Mouse (Mus musculus) thymus, adult 2 months (tissue): ENCODE measurements around the gene Otof. TPM values are rescaled to one million over a fixed set of nuclear protein-coding genes. Genes with fewer than 3 reads are reported as not detected.
A peak's percentile ranks its signal among the peaks of the same experiment; 100 is the strongest.

ENCODE experiments used
- DNase-seq: peaks from one replicate; pipeline ENCODE4 v3.0.0; 2021
- H3K27ac ChIP-seq: fragments of 200-500 bp; 2 replicates; pipeline ENCODE4 v1.5.1; 2012; ENCODE audit warnings: low read length, control low read depth; ENCODE audit not compliant: control insufficient read depth, insufficient read depth
- H3K27me3 ChIP-seq: fragments of 200-500 bp; 2 replicates; pipeline ENCODE4 v1.6.1; 2012; ENCODE audit warnings: mild to moderate bottlenecking, low read length, moderate library complexity, mixed read lengths; ENCODE audit not compliant: control insufficient read depth, insufficient read depth
- H3K36me3 ChIP-seq: fragments of 200-500 bp; 2 replicates; pipeline ENCODE4 v1.6.1; 2012; ENCODE audit warnings: mild to moderate bottlenecking, low read length, moderate library complexity; ENCODE audit not compliant: control insufficient read depth, insufficient read depth
- H3K4me1 ChIP-seq: fragments of 200-500 bp; replicated peaks from 2 replicates; pipeline ENCODE4 v1.6.1; 2012; ENCODE audit warnings: low read length; ENCODE audit not compliant: control insufficient read depth, insufficient read depth
- H3K4me3 ChIP-seq: fragments of 200-500 bp; 2 replicates; pipeline ENCODE4 v1.5.1; 2012; ENCODE audit warnings: mild to moderate bottlenecking, low read length, control low read depth, moderate library complexity; ENCODE audit not compliant: control insufficient read depth, insufficient read depth
- CTCF ChIP-seq: fragments of 200-500 bp; IDR thresholded peaks from 2 replicates; pipeline ENCODE4 v1.5.1; 2012; ENCODE audit warnings: mild to moderate bottlenecking, control low read depth, low read length, moderate library complexity, borderline replicate concordance; ENCODE audit not compliant: control insufficient read depth, poor library complexity, insufficient read depth; ENCODE audit errors: extremely low read depth
- POLR2A ChIP-seq: fragments of 200-500 bp; IDR thresholded peaks from 2 replicates; pipeline ENCODE4 v1.6.1; 2012; ENCODE audit warnings: mild to moderate bottlenecking, low read length, control low read depth, moderate library complexity; ENCODE audit not compliant: control insufficient read depth, poor library complexity, insufficient read depth; ENCODE audit errors: extremely low read depth
- WGBS: fragments of 180-500 bp; shearing (Covaris S2); methylation state at CpG from one replicate; pipeline ENCODE4 v1.1.7; 2018; 5-methylcytosine and 5-hydroxymethylcytosine counted together
- polyA plus RNA-seq: library from polyadenylated mRNA; depleted of rRNA; stranded (reverse); fragments of >200 nt; gene quantifications from 2 replicates; pipeline ENCODE4 v1.2.3, GENCODE M21; 2012

The Otof gene
- polyA plus RNA-seq, 1 experiment, result 0.94 TPM

GRCm38 (mm10) chr5:30490215-30490614, 28.5 kb upstream of the Otof start:
- H3K4me3 ChIP-seq, result no peak overlapping the region
- no peaks in the 10 kb centered on the region for H3K27me3 ChIP-seq
- no peak for TF ChIP-seq POLR2A
- no peak for TF ChIP-seq CTCF
- DNase-seq, result no peak
- no peaks in the 10 kb centered on the region for H3K36me3 ChIP-seq
- H3K27ac ChIP-seq, result no peak overlapping the region
- H3K4me1 ChIP-seq, result no peaks in the 10 kb centered on the region

GRCm38 (mm10) chr5:30485136-30485535, 23.4 kb upstream of the Otof start:
- TF ChIP-seq CTCF (no peak), POLR2A (no peak)
- Histone ChIP-seq H3K27me3 (no peaks in the 10 kb centered on the region), H3K27ac (no peak overlapping the region), H3K36me3 (no peaks in the 10 kb centered on the region), H3K4me3 (no peak overlapping the region), H3K4me1 (no peaks in the 10 kb centered on the region)
- no peak for DNase-seq
- WGBS, result 80% methylated on average over 6 of the region's 6 CpGs

GRCm38 (mm10) chr5:30484591-30484990, 22.9 kb upstream of the Otof start:
- no peak overlapping the region for H3K27ac ChIP-seq
- no peak for DNase-seq
- no peak overlapping the region for H3K4me3 ChIP-seq
- TF ChIP-seq POLR2A, result no peak
- no peak for TF ChIP-seq CTCF
- H3K27me3 ChIP-seq, result no peaks in the 10 kb centered on the region
- 81% methylated on average over 5 of the region's 5 CpGs for WGBS
- no peaks in the 10 kb centered on the region for H3K36me3 ChIP-seq
- H3K4me1 ChIP-seq, result no peaks in the 10 kb centered on the region

GRCm38 (mm10) chr5:30483533-30483932, 21.8 kb upstream of the Otof start:
- no peak for DNase-seq
- Histone ChIP-seq H3K36me3 (no peaks in the 10 kb centered on the region), H3K27me3 (no peaks in the 10 kb centered on the region), H3K27ac (no peak overlapping the region), H3K4me1 (no peaks in the 10 kb centered on the region), H3K4me3 (no peak overlapping the region)
- 89% methylated on average over 8 of the region's 8 CpGs for WGBS
- TF ChIP-seq CTCF, result no peak
- TF ChIP-seq POLR2A, result no peak

GRCm38 (mm10) chr5:30482319-30482718, 20.6 kb upstream of the Otof start:
- no peak overlapping the region for H3K4me3 ChIP-seq
- 22% methylated on average over 5 of the region's 5 CpGs for WGBS
- H3K36me3 ChIP-seq, result no peaks in the 10 kb centered on the region
- H3K4me1 ChIP-seq, result no peaks in the 10 kb centered on the region
- DNase-seq, result peak; percentile 68
- H3K27ac ChIP-seq, result no peak overlapping the region
- 0 out of 2 replicates have a peak, but pooled peaks have one; percentile 23 for TF ChIP-seq CTCF
- TF ChIP-seq POLR2A, result no peak
- no peaks in the 10 kb centered on the region for H3K27me3 ChIP-seq

- Histone ChIP-seq H3K4me1 (no peaks in the 10 kb centered on the region), H3K4me3 (no peak overlapping the region), H3K36me3 (no peaks in the 10 kb centered on the region), H3K27ac (no peak overlapping the region), H3K27me3 (no peaks in the 10 kb centered on the region)
- DNase-seq, result peak; percentile 24
- TF ChIP-seq POLR2A (no peak), CTCF (peak; percentile 55; the same call in 1 of the 2 replicates)
- 34% methylated on average over 10 of the region's 10 CpGs for WGBS
Measured at GRCm38 (mm10) chr5:30476534-30476933, 14.8 kb upstream of the Otof start.

GRCm38 (mm10) chr5:30472148-30472547, 10.4 kb upstream of the Otof start:
- Histone ChIP-seq H3K27ac (no peak overlapping the region), H3K36me3 (no peaks in the 10 kb centered on the region), H3K27me3 (no peaks in the 10 kb centered on the region), H3K4me1 (0 out of 2 replicates have a peak, but pooled peaks cover 2% of the 10 kb centered on the region), H3K4me3 (no peak overlapping the region)
- 71% methylated on average over 5 of the region's 5 CpGs for WGBS
- TF ChIP-seq POLR2A, result no peak
- TF ChIP-seq CTCF, result no peak
- DNase-seq, result no peak
